Mouse (Mus musculus) adipocyte (in vitro differentiated cells): ENCODE results near the gene Tnfrsf25.

Experiments used
- DNase-seq: peaks from one replicate; pipeline ENCODE4 v3.0.0-alpha.2; 2016; ENCODE audit warnings: low spot score

Tnfrsf25 gene

GRCm38 (mm10) chr4:152092751-152093293, 22.9 kb upstream of the Tnfrsf25 start:
- DNase-seq = no peak

DNA sequence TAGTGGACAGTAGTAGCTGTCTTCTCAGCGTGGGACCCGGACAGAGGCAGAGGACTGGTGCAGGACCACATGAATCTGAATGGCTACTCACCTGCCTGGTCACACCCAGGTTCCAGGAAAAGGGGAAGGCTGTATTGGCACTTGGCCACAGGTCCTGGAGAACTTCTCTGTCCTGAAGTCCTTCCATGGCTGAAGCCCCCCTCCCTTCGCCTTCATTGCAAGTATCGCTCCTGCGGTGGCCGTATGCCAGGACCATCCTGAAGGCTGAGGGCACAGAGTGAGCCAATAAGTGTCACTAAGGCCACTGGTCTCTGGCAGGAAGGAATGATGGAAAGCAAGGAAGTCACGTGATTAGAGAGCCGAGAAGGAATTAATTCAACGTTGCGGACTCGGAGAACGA, 21.5 kb upstream of the Tnfrsf25 start:
- DNase-seq = no peak

- DNase-seq = peak; percentile 50
These were observed 19.5 kb upstream of the Tnfrsf25 start for GRCm38 (mm10) chr4:152095937-152096910.

DNA sequence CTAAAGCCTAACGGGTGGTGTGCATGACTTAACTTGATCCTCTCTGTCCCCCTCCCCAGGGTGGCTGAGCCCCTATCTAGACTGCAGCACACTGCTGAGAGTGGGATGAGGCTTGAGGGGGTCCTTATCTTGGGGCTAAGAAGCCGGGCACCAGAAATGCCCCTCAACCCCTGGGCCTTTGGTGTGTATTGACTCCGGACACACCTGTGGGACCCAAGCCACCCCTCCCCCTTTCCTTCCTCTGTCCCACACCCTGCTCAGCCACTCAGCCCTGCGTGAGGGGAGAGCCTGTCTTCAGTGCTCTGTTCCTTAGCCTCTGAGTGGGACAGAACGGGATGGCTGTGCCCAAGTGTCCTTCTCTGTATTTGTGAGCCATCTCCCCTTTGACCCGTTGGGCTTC, 18.8 kb upstream of the Tnfrsf25 start:
- no peak for DNase-seq

GRCm38 (mm10) chr4:152097911-152098799, 17.6 kb upstream of the Tnfrsf25 start:
- no peak for DNase-seq

- no peak for DNase-seq
These were observed 15.2 kb upstream of the Tnfrsf25 start for GRCm38 (mm10) chr4:152100541-152100940.

- DNase-seq = no peak
These were observed 14.6 kb upstream of the Tnfrsf25 start for GRCm38 (mm10) chr4:152101081-152101653.

- DNase-seq = no peak
These were observed 13.8 kb upstream of the Tnfrsf25 start for GRCm38 (mm10) chr4:152101921-152102320.

GRCm38 (mm10) chr4:152103025-152103424, 12.7 kb upstream of the Tnfrsf25 start:
- DNase-seq = peak; percentile 52

DNA sequence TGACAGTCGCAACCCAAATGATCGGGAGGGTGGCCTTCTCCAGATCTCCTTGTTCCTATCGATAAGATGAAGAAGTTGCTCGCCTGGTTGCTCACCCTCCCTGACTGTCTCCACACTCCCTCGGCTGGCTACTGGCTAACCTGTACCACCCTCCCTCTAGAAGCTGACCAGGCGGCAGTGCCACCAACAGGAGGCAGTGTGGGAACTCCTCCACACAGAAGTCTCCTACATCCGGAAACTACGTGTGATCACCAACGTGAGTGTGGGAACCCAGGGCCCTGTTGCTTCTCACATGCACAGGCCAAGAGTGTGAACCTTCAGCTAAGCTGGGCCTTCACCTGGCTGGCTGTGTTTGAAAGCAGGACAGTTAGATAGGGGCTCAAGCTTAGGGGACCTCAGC, 9.0 kb upstream of the Tnfrsf25 start:
- no peak for DNase-seq

GRCm38 (mm10) chr4:152107493-152107892, 8.2 kb upstream of the Tnfrsf25 start:
- DNase-seq = no peak

DNA sequence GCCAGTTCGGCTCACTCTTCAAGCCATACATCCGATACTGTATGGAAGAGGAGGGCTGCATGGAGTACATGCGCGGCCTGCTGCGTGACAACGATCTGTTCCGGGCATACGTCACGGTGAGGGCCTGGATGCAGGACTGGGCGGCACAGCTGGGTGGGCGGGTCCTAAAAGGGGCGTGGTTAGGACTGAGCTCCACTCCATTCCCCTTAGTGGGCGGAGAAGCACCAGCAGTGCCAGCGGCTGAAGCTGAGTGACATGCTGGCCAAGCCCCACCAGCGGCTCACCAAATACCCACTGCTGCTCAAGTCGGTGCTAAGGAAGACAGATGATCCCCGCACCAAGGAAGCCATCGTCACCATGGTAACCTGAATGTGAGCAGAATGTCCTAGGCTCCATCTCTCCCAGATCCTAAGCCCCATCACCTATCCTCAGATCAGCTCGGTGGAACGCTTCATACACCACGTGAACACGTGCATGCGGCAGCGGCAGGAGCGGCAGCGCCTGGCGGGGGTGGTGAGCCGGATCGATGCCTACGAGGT, 7.7 kb upstream of the Tnfrsf25 start:
- DNase-seq = no peak

DNA sequence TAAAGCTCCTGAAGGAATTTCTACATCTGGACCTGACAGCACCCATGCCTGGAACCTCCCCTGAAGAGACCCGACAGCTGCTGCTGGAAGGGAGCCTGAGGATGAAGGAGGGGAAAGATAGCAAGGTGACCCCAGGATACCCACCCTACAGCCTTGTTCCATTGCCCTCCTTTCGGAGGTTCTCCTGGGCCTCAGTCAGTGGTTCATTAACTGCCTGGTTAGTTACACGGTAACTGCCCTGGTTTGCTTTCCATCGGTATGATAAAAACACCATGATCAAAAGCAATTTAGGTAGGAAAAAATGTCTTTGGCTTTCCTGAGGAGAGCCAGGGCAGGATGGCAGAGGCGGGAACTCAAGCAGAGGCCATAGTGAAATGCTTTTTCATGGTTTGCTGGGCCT, 7.1 kb upstream of the Tnfrsf25 start:
- DNase-seq = no peak

GRCm38 (mm10) chr4:152109509-152109908, 6.2 kb upstream of the Tnfrsf25 start:
- no peak for DNase-seq

GRCm38 (mm10) chr4:152110689-152111088, 5.0 kb upstream of the Tnfrsf25 start:
- DNase-seq = no peak

DNA sequence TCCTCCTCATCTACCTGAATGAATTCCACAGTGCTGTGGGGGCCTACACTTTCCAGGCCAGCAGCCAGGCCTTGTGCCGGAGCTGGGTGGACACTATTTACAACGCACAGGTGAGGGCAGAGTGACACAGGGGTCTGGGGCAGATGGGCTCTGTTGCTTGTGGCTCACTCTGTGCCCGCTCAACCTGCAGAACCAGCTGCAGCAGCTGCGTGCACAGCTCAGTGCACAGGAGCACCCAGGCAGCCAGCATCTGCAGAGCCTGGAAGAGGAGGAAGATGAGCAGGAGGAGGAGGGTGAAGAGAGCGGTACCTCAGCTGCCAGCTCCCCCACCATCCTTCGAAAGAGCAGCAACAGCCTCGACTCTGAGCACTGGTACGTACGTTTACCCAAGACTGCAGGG, 3.4 kb upstream of the Tnfrsf25 start:
- DNase-seq = no peak

DNA sequence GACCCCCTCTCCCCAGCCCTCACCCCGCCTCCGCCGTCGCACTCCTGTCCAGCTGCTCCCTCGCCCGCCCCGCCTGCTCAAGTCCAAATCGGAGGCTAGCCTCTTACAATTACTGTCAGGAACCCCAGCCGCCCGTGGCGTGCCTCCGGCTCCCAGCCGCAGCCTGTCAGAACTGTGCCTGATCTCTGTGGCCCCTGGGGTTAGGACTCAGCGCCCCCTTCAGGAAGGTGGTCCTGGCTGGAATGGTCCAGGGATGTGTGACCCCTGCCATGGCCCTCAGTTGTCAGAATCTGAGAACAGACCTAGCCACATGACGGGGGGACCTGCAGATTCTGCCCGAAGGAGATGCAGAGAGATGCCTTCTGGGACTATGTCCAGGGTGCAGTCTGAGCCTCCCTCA, 1.7 kb upstream of the Tnfrsf25 start:
- no peak for DNase-seq

DNA sequence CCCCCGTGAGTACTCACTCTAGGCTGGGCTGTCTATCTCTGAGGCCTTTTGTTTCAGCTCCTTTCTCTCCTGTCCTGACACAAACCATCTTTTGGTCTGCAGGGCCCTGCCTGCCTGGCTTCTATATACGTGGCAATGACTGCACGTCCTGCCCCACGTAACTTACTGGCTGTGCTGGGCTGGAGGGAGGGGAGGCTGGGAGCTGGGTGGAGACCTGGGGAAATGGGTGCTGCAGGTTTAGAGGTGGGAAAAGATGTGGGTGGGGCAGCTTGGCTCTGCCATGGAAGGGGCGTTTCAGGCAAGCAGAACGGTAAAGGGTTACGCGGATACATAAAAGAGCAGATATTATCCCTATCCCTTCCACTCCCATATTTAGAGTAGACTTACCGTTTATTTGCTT, 1.8 kb downstream of the Tnfrsf25 start:
- DNase-seq = no peak

- no peak for DNase-seq
These were observed 3.9 kb downstream of the Tnfrsf25 start for GRCm38 (mm10) chr4:152119396-152120292.

- no peak for DNase-seq
These were observed 4.8 kb downstream of the Tnfrsf25 start for GRCm38 (mm10) chr4:152120311-152121182.
